8 mouse cellular contexts compared by ENCODE assay signal in genomic region chr4:103120395-103120794, GRCm38 (mm10). TPM values are rescaled to one million over a fixed set of nuclear protein-coding genes. Genes with fewer than 3 reads are reported as not detected.
DNase-seq lines count a peak whose midpoint lies in the region; ATAC-seq and TF ChIP-seq lines count a peak whose summit lies in the region.

No protein-coding gene starts in this region.

- no peak for DNase-seq in heart, adult 18-20 months
- no peak for DNase-seq in hindbrain, embryonic 14.5 days (ENCODE audit: low spot score)
- DNase-seq in midbrain, embryonic 14.5 days: no peak
- DNase-seq in embryo, embryonic 10.5 days (ENCODE audit: low spot score): no peak
- DNase-seq in spleen, adult 18-20 months: no peak
- DNase-seq in kidney, postnatal 4 days: no peak

- H3K9me3 ChIP-seq in heart, embryonic 16.5 days (replicated peaks; ENCODE audit: control insufficient read depth, low read length): no peaks in the 10 kb centered on the region
- no peaks in the 10 kb centered on the region for H3K9me3 ChIP-seq in hindbrain, embryonic 14.5 days (ENCODE audit: control insufficient read depth, low read length)
- no peaks in the 10 kb centered on the region for H3K9me3 ChIP-seq in midbrain, embryonic 14.5 days (ENCODE audit: control insufficient read depth, low read length)

- WGBS in heart, embryonic 16.5 days: 30% methylated on average over 3 of the region's 3 CpGs
- 1% methylated on average over 3 of the region's 3 CpGs for WGBS in bone marrow, adult 2 months
- 41% methylated on average over 3 of the region's 3 CpGs for WGBS in hindbrain, embryonic 14.5 days
- 42% methylated on average over 3 of the region's 3 CpGs for WGBS in midbrain, embryonic 14.5 days

- TF ChIP-seq CTCF in bone marrow, adult 2 months (IDR thresholded peaks at IDR 0.05; ENCODE audit: control insufficient read depth, insufficient read depth, low read length): no peak

- peak overlapping the region; percentile 97 for H3K4me3 ChIP-seq in heart, embryonic 16.5 days (ENCODE audit: low read length)
- peak overlapping the region; percentile 98 for H3K4me3 ChIP-seq in bone marrow, adult 2 months (replicated peaks; ENCODE audit: control insufficient read depth, low read depth, low read length)
- peak overlapping the region; percentile 90 for H3K4me3 ChIP-seq in hindbrain, embryonic 14.5 days (replicated peaks; ENCODE audit: low read length)
- H3K4me3 ChIP-seq in midbrain, embryonic 14.5 days (replicated peaks; ENCODE audit: low read depth, low read length): peak overlapping the region; percentile 83; the same call in 1 of the 2 replicates

- no peaks in the 10 kb centered on the region for H3K27me3 ChIP-seq in heart, embryonic 16.5 days (ENCODE audit: control insufficient read depth, insufficient read depth, low read length)
- H3K27me3 ChIP-seq in hindbrain, embryonic 14.5 days (ENCODE audit: control insufficient read depth, insufficient read depth, low read length): no peaks in the 10 kb centered on the region
- H3K27me3 ChIP-seq in midbrain, embryonic 14.5 days (ENCODE audit: control insufficient read depth, insufficient read depth, low read length): no peaks in the 10 kb centered on the region

- ATAC-seq in heart, embryonic 16.5 days (replicated peaks; ENCODE audit: extremely low read depth, insufficient read depth, low FRiP score): no peak
- ATAC-seq in hindbrain, embryonic 14.5 days (ENCODE audit: low FRiP score): no peak
- no peak for ATAC-seq in midbrain, embryonic 14.5 days (ENCODE audit: low FRiP score, low TSS enrichment)

- peak overlapping the region; percentile 73 for H3K4me2 ChIP-seq in heart, embryonic 16.5 days (ENCODE audit: low read depth, low read length)
- peak overlapping the region; percentile 93 for H3K4me2 ChIP-seq in hindbrain, embryonic 14.5 days (replicated peaks)
- H3K4me2 ChIP-seq in midbrain, embryonic 14.5 days (ENCODE audit: low read length): peak overlapping the region; percentile 92

- peak overlapping the region; percentile 91 for H3K9ac ChIP-seq in heart, embryonic 16.5 days (ENCODE audit: low read length)
- H3K9ac ChIP-seq in hindbrain, embryonic 14.5 days: no peak overlapping the region
- H3K9ac ChIP-seq in midbrain, embryonic 14.5 days (replicated peaks; ENCODE audit: low read length): no peak overlapping the region

- 0 out of 2 replicates have a peak, but pooled peaks cover 3% of the 10 kb centered on the region for H3K36me3 ChIP-seq in heart, embryonic 16.5 days (ENCODE audit: control insufficient read depth, insufficient read depth)
- H3K36me3 ChIP-seq in hindbrain, embryonic 14.5 days (replicated peaks; ENCODE audit: control insufficient read depth, insufficient read depth): peaks cover 6% of the 10 kb centered on the region
- H3K36me3 ChIP-seq in midbrain, embryonic 14.5 days (ENCODE audit: control insufficient read depth, insufficient read depth, low read length): peaks cover 4% of the 10 kb centered on the region; the same call in 1 of the 2 replicates

- H3K4me1 ChIP-seq in heart, embryonic 16.5 days (ENCODE audit: control insufficient read depth, insufficient read depth, low read length): peaks cover 23% of the 10 kb centered on the region
- H3K4me1 ChIP-seq in bone marrow, adult 2 months (ENCODE audit: control insufficient read depth, insufficient read depth, low read length): peaks cover 4% of the 10 kb centered on the region; the same call in 1 of the 2 replicates
- H3K4me1 ChIP-seq in hindbrain, embryonic 14.5 days (replicated peaks; ENCODE audit: control insufficient read depth, insufficient read depth, low read length): peaks cover 30% of the 10 kb centered on the region
- H3K4me1 ChIP-seq in midbrain, embryonic 14.5 days (ENCODE audit: control insufficient read depth, insufficient read depth, low read length): peaks cover 15% of the 10 kb centered on the region

- no peak overlapping the region; the same call in 1 of the 2 replicates for H3K27ac ChIP-seq in heart, embryonic 16.5 days (ENCODE audit: low read length)
- no peak overlapping the region for H3K27ac ChIP-seq in bone marrow, adult 2 months (ENCODE audit: control insufficient read depth, insufficient read depth, low read depth, low read length, poor library complexity)
- H3K27ac ChIP-seq in hindbrain, embryonic 14.5 days: no peak overlapping the region
- H3K27ac ChIP-seq in midbrain, embryonic 14.5 days (replicated peaks; ENCODE audit: low read depth, low read length): no peak overlapping the region

- TF ChIP-seq POLR2A in bone marrow, adult 2 months (IDR thresholded peaks at IDR 0.05; ENCODE audit: borderline replicate concordance, control insufficient read depth, low read depth, low read length): no peak

RNA-seq across cellular contexts. Expression of gene Wdr78, which starts 6.0 kb away (rescaled TPM):
- 2.0 and 2.1 TPM in 2 replicates for polyA plus RNA-seq in heart, embryonic 16.5 days (2015; fragmentation: Nextera tagmentation; extraction: Ambion mirVana)
- total RNA-seq in heart, adult 18-20 months (2021): under 1 TPM; 0.52 to 0.93 TPM
- 0.72 and 2.0 TPM in 2 replicates for polyA plus RNA-seq in bone marrow, adult 2 months (2011; ENCODE audit: insufficient read depth, insufficient read length, low replicate concordance, missing spikeins)
- polyA plus RNA-seq in hindbrain, embryonic 14.5 days (2014; fragmentation: Nextera tagmentation; extraction: Ambion mirVana): 7.2 and 7.4 TPM in 2 replicates
- 4.0 and 5.3 TPM in 2 replicates for polyA plus RNA-seq in midbrain, embryonic 14.5 days (2014; fragmentation: Nextera tagmentation; extraction: Ambion mirVana)

RNA-seq across cellular contexts. Expression of gene Mier1, which starts 6.2 kb away (rescaled TPM):
- 27.6 and 29.5 TPM in 2 replicates for polyA plus RNA-seq in heart, embryonic 16.5 days (2015; fragmentation: Nextera tagmentation; extraction: Ambion mirVana)
- total RNA-seq in heart, adult 18-20 months (2021): 10 to 100 TPM; 30.0 to 34.5 TPM
- polyA plus RNA-seq in bone marrow, adult 2 months (2011; ENCODE audit: insufficient read depth, insufficient read length, low replicate concordance, missing spikeins): 42.3 and 78.0 TPM in 2 replicates
- 31.4 and 33.2 TPM in 2 replicates for polyA plus RNA-seq in hindbrain, embryonic 14.5 days (2014; fragmentation: Nextera tagmentation; extraction: Ambion mirVana)
- 31.9 and 42.6 TPM in 2 replicates for polyA plus RNA-seq in midbrain, embryonic 14.5 days (2014; fragmentation: Nextera tagmentation; extraction: Ambion mirVana)
